Mouse (Mus musculus): ENCODE measurements at regions not wholly inside any gene's neighbourhood (a gene's known extent, or its start where the extent isn't known, plus 50 kb on each side); places are given as distances from the start of the nearest gene placed in this dataset.

DNA sequence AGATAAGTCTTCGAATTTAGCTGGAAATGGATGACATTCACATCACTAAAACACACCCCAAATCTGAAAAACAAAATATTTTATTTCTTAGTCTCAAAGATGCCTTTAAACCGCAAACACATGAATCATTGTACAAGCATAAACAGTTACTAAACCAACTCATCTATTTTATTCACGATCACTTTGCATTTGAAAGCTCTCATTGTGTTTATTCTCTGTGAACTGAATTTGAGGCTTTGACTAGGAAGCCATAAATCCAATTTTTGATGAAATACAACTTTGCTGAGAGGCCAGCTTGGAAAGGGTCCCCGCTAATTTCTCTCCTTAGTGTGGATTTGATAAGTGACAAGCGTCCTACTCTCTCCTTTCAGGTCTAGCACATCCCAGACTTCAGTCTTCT is 113.5 kb upstream of the Fam19a1 start:
- no peaks in the 10 kb centered on the region for H3K4me1 ChIP-seq (ENCODE audit: control insufficient read depth, insufficient read depth, low read length)
- H3K4me3 ChIP-seq (ENCODE audit: low read length): no peak overlapping the region
- WGBS: 61% methylated on average over 5 of the region's 5 CpGs

DNA sequence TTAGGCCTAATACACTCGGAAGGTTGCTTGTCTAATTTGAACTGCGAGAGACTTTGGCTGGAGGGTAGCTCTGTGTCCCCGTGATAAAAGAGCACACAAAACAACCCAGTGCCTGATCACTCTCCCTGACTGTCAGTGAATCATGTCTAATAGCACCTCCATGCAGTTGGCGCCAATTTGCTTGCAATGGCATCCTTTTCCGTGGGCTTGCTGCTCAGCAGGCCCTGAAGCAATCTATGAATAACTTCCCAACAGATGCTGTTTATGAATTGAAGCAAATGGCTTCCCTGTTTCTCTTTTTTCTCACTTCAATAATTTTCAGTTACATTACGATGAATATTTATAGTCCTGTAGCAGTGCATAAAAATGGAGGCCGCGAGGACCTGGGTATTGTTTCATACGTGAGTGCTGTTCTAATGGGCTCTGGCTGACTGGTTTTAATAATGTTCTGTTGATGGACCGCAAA is 112.9 kb upstream of the Fam19a1 start:
- Histone ChIP-seq H3K9me3 (ENCODE audit: control insufficient read depth, low read length) (no peaks in the 10 kb centered on the region), H3K27ac (ENCODE audit: low read depth, low read length) (no peak overlapping the region), H3K4me3 (ENCODE audit: low read length) (no peak overlapping the region), H3K4me1 (ENCODE audit: control insufficient read depth, insufficient read depth, low read length) (no peaks in the 10 kb centered on the region), H3K27me3 (ENCODE audit: control insufficient read depth, insufficient read depth, low read length) (no peaks in the 10 kb centered on the region), H3K36me3 (ENCODE audit: control insufficient read depth, insufficient read depth, low read length) (no peaks in the 10 kb centered on the region), H3K9ac (ENCODE audit: low read depth, low read length) (no peak overlapping the region), H3K4me2 (replicated peaks; ENCODE audit: low read depth, low read length) (no peak overlapping the region)
- 69% methylated on average over 10 of the region's 10 CpGs for WGBS
- no peak for ATAC-seq (ENCODE audit: low FRiP score, low TSS enrichment)

More for the DNA sequence above, 113.5 kb upstream of the Fam19a1 start:
- no peaks in the 10 kb centered on the region for H3K9me3 ChIP-seq (ENCODE audit: control insufficient read depth, low read length)
- no peak overlapping the region for H3K9ac ChIP-seq (ENCODE audit: low read depth, low read length)
- ATAC-seq (ENCODE audit: low FRiP score, low TSS enrichment): no peak
- H3K27me3 ChIP-seq (ENCODE audit: control insufficient read depth, insufficient read depth, low read length): no peaks in the 10 kb centered on the region
- H3K4me2 ChIP-seq (replicated peaks; ENCODE audit: low read depth, low read length): no peak overlapping the region
- no peaks in the 10 kb centered on the region for H3K36me3 ChIP-seq (ENCODE audit: control insufficient read depth, insufficient read depth, low read length)
- no peak overlapping the region for H3K27ac ChIP-seq (ENCODE audit: low read depth, low read length)

DNA sequence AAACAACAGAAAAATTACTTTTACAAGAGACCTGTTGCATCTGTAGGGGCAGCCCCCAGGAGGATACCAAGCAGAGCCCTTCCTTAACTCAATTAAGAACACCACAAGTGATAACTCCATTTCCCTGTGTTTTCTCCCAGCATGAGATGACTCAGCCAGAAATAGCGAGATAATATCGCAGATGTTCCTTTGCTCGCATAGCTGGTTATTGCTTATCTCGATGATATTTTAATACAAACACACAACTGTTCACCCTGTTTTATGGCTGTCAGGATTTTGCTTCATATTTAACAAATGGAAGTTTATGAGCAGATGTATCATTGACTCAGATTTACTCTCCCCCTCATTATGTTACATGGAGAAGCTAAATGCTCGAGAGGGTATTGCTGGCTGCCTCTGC is 101.7 kb upstream of the Fam19a1 start:
- no peak overlapping the region for H3K9ac ChIP-seq (ENCODE audit: low read depth, low read length)
- H3K4me2 ChIP-seq (replicated peaks; ENCODE audit: low read depth, low read length): no peak overlapping the region
- no peaks in the 10 kb centered on the region for H3K4me1 ChIP-seq (ENCODE audit: control insufficient read depth, insufficient read depth, low read length)
- 83% methylated on average over 5 of the region's 5 CpGs for WGBS
- no peaks in the 10 kb centered on the region for H3K9me3 ChIP-seq (ENCODE audit: control insufficient read depth, low read length)
- H3K27me3 ChIP-seq (ENCODE audit: control insufficient read depth, insufficient read depth, low read length): no peaks in the 10 kb centered on the region
- no peak overlapping the region for H3K27ac ChIP-seq (ENCODE audit: low read depth, low read length)
- H3K4me3 ChIP-seq (ENCODE audit: low read length): no peak overlapping the region
- no peaks in the 10 kb centered on the region for H3K36me3 ChIP-seq (ENCODE audit: control insufficient read depth, insufficient read depth, low read length)
- ATAC-seq (ENCODE audit: low FRiP score, low TSS enrichment): no peak

DNA sequence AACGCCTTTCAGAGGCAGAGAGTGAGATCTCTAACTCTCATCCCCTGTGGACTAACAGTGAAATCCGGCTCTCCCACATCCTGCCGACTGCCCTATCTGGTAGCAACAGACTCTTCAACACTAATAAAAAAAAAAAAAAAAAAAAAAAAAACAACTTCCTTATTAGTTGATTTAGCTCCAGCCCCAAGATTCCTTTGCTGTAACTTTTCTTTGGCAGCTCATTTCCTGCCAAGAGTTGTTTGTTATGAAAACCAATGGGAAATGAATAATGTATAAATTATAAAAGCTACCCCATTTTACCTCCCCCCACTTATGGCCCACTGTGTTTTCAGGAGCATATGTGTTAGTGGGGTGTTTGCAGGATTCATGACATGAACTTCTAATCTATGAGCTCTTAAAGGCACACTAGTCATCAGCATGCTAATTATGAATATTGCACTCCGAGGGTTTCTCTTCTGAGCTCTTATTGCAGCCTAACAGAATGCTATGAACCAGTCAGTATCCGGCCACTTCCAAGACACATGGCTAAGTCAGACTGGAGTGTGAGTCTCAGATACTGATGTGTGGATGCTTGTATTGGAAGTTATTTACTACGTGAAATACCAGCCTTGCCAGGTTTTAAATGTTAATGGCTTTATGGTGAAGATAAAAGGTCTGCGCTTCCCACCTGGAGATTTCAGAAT is 84.8 kb upstream of the Fam19a1 start:
- H3K9me3 ChIP-seq (ENCODE audit: control insufficient read depth, low read length): peaks cover 2% of the 10 kb centered on the region; the same call in 1 of the 2 replicates
- peak overlapping the region; percentile 47; the same call in 1 of the 2 replicates for H3K27ac ChIP-seq (ENCODE audit: low read depth, low read length)
- no peak overlapping the region for H3K9ac ChIP-seq (ENCODE audit: low read depth, low read length)
- H3K36me3 ChIP-seq (ENCODE audit: control insufficient read depth, insufficient read depth, low read length): no peaks in the 10 kb centered on the region
- H3K27me3 ChIP-seq (ENCODE audit: control insufficient read depth, insufficient read depth, low read length): no peaks in the 10 kb centered on the region
- no peaks in the 10 kb centered on the region for H3K4me1 ChIP-seq (ENCODE audit: control insufficient read depth, insufficient read depth, low read length)
- ATAC-seq (ENCODE audit: low FRiP score, low TSS enrichment): no peak
- no peak overlapping the region for H3K4me3 ChIP-seq (ENCODE audit: low read length)
- H3K4me2 ChIP-seq (replicated peaks; ENCODE audit: low read depth, low read length): no peak overlapping the region
- 45% methylated on average over 7 of the region's 7 CpGs for WGBS

DNA sequence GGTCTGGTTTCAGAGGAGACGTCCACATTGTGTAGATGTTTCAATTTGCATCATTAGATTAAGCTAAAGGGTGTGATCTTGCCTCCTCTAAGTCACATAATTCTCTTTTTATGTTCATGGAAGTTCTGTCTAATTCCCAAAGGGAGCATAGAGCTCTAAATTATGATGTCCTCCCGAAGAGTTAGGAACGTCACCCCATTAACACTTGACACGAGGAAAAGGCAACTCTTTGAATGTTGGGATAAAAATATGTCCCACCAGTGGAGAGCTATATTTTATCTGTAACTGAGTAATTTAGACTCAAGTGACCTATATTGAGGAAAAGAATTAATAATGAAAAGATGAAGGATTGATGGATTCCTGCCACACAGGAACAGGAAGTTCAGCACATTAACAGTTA is 69.2 kb upstream of the Fam19a1 start:
- Histone ChIP-seq H3K36me3 (ENCODE audit: control insufficient read depth, insufficient read depth, low read length) (no peaks in the 10 kb centered on the region), H3K4me1 (ENCODE audit: control insufficient read depth, insufficient read depth, low read length) (no peaks in the 10 kb centered on the region), H3K4me3 (ENCODE audit: low read length) (no peak overlapping the region), H3K27ac (ENCODE audit: low read depth, low read length) (no peak overlapping the region), H3K9ac (ENCODE audit: low read depth, low read length) (no peak overlapping the region), H3K9me3 (ENCODE audit: control insufficient read depth, low read length) (no peaks in the 10 kb centered on the region), H3K4me2 (replicated peaks; ENCODE audit: low read depth, low read length) (no peak overlapping the region), H3K27me3 (ENCODE audit: control insufficient read depth, insufficient read depth, low read length) (no peaks in the 10 kb centered on the region; the same call in 1 of the 2 replicates)
- peak; percentile 87 for ATAC-seq (ENCODE audit: low FRiP score, low TSS enrichment)
- WGBS: 12% methylated on average over 4 of the region's 4 CpGs

DNA sequence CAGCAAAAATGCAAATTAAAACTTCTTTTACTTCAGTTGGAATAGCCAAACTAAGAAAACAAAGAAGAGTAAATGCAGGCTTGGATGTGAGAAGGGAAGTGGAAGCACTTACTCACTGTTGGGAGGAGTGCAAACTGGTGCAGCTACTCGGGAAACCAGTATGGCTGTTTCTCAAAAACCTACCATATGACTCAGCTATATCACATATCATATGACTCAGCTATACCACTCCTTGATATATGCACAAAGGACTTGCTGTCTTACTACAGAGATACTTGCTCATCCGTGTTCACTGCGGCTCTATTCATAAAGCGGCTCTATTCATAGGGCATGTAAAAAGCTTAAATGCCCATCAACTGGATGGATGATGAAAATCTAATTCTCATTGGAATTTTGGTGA is 59.5 kb upstream of the Fam19a1 start:
- Histone ChIP-seq H3K4me1 (ENCODE audit: control insufficient read depth, insufficient read depth, low read length) (no peaks in the 10 kb centered on the region), H3K9ac (ENCODE audit: low read depth, low read length) (no peak overlapping the region), H3K4me3 (ENCODE audit: low read length) (no peak overlapping the region), H3K27ac (ENCODE audit: low read depth, low read length) (no peak overlapping the region), H3K4me2 (replicated peaks; ENCODE audit: low read depth, low read length) (no peak overlapping the region), H3K36me3 (ENCODE audit: control insufficient read depth, insufficient read depth, low read length) (no peaks in the 10 kb centered on the region), H3K9me3 (ENCODE audit: control insufficient read depth, low read length) (no peaks in the 10 kb centered on the region), H3K27me3 (ENCODE audit: control insufficient read depth, insufficient read depth, low read length) (no peaks in the 10 kb centered on the region)
- no peak for ATAC-seq (ENCODE audit: low FRiP score, low TSS enrichment)
- WGBS: 91% methylated on average over 4 of the region's 4 CpGs

DNA sequence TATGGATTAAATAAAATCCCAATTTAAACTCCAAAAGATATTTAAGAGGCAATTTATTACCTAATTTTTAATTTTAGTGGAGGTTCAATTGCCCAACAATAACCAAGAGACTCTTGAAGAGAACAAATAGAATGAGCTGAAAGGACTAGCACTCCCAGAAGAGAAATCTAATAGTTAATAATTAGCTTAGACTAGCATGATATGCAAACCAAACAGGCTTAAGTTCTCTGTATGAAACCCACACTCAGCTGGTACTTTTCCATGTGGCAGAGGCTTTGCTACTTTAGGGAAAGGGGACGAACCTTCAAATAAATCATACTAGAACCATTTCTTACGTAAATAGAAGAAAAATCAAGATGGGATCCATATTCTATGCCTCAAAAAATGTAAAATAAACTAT is 55.9 kb upstream of the Fam19a1 start:
- Histone ChIP-seq H3K27ac (ENCODE audit: low read depth, low read length) (no peak overlapping the region), H3K9ac (ENCODE audit: low read depth, low read length) (no peak overlapping the region), H3K4me3 (ENCODE audit: low read length) (no peak overlapping the region), H3K27me3 (ENCODE audit: control insufficient read depth, insufficient read depth, low read length) (no peaks in the 10 kb centered on the region), H3K4me2 (replicated peaks; ENCODE audit: low read depth, low read length) (no peak overlapping the region), H3K9me3 (ENCODE audit: control insufficient read depth, low read length) (no peaks in the 10 kb centered on the region), H3K4me1 (ENCODE audit: control insufficient read depth, insufficient read depth, low read length) (no peaks in the 10 kb centered on the region), H3K36me3 (ENCODE audit: control insufficient read depth, insufficient read depth, low read length) (no peaks in the 10 kb centered on the region)
- 81% methylated on average over 2 of the region's 2 CpGs for WGBS
- no peak for ATAC-seq (ENCODE audit: low FRiP score, low TSS enrichment)

DNA sequence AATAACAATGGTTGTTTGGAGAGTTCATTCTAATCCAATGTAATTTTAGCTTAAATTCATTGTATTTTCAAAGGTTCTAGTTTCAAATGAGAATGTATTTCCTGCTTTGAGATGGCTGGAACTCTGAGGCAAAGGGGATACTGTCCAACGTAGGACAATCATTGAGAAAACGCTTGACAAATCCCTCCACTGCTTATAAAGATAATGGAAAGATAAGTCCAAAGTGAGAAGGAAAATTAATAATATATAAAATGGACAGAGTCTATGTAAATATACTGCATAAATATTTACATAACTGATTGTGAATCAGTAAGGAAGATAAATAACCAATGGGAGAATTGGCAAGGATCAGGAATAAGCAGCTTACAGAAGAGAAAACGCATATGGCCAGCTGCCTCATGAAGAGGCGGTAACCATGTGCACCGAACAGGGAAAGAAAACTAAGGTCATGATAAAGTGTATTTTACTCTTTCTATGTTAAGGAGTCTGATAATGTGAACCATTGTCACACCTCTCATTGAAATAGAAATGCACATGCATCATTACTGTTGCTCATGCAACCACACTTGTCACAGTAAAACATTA is 55.3 kb upstream of the Fam19a1 start:
- Histone ChIP-seq H3K4me3 (ENCODE audit: low read length) (no peak overlapping the region), H3K9me3 (ENCODE audit: control insufficient read depth, low read length) (no peaks in the 10 kb centered on the region), H3K4me2 (replicated peaks; ENCODE audit: low read depth, low read length) (no peak overlapping the region), H3K9ac (ENCODE audit: low read depth, low read length) (no peak overlapping the region), H3K27me3 (ENCODE audit: control insufficient read depth, insufficient read depth, low read length) (no peaks in the 10 kb centered on the region), H3K27ac (ENCODE audit: low read depth, low read length) (no peak overlapping the region), H3K36me3 (ENCODE audit: control insufficient read depth, insufficient read depth, low read length) (no peaks in the 10 kb centered on the region), H3K4me1 (ENCODE audit: control insufficient read depth, insufficient read depth, low read length) (no peaks in the 10 kb centered on the region)
- 87% methylated on average over 5 of the region's 5 CpGs for WGBS
- ATAC-seq (ENCODE audit: low FRiP score, low TSS enrichment): no peak

DNA sequence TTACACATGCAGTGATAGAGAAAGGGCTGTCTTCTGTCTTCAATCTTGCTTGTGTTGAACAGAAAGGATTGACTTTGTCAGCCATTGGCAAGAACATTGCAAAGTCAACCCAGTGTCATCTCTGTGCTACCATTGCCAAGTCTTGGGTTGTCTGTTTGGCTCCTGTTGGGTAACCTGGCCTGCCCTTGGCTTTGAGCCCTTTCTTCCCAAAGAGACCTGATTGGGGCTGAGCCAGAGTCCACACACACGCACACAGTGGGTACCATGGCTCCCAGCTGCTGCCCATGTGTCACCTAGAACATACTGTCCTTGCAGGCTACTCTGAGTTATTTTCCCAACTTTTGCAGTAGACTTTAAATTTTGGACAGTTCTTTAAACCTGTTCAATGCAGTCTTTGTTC is 51.0 kb upstream of the Fam19a1 start:
- ATAC-seq (ENCODE audit: low FRiP score, low TSS enrichment): no peak
- no peaks in the 10 kb centered on the region for H3K27me3 ChIP-seq (ENCODE audit: control insufficient read depth, insufficient read depth, low read length)
- H3K4me2 ChIP-seq (replicated peaks; ENCODE audit: low read depth, low read length): no peak overlapping the region
- H3K27ac ChIP-seq (ENCODE audit: low read depth, low read length): no peak overlapping the region
- H3K4me1 ChIP-seq (ENCODE audit: control insufficient read depth, insufficient read depth, low read length): no peaks in the 10 kb centered on the region
- H3K9me3 ChIP-seq (ENCODE audit: control insufficient read depth, low read length): no peaks in the 10 kb centered on the region
- no peak overlapping the region for H3K4me3 ChIP-seq (ENCODE audit: low read length)
- no peaks in the 10 kb centered on the region for H3K36me3 ChIP-seq (ENCODE audit: control insufficient read depth, insufficient read depth, low read length)
- no peak overlapping the region for H3K9ac ChIP-seq (ENCODE audit: low read depth, low read length)
- WGBS: 85% methylated on average over 1 of the region's 1 CpGs

All from kidney, embryonic 14.5 days (tissue).